Mouse (Mus musculus) layer of hippocampus, postnatal 36 days (tissue): ENCODE results near the gene Tifab. TPM values are rescaled to one million over a fixed set of nuclear protein-coding genes. Genes with fewer than 3 reads are reported as not detected.
A peak's percentile ranks its signal among the peaks of the same experiment; 100 is the strongest.

Source experiments
- DNase-seq, 2 experiments: peaks; one replicate each; pipeline ENCODE4 v3.0.0; 2022
- total RNA-seq, 2 experiments: library from RNA; stranded (reverse); gene quantifications; 2 replicates each; pipeline ENCODE4 v1.2.3; 2021

Tifab gene
- total RNA-seq, 2 experiments from 2014 or later: 1.6 TPM

GRCm38 (mm10) chr13:56136200-56136599, 42.5 kb downstream of the Tifab start, which contains the start of gene H2afy:
TSS of gene H2afy (minus strand) at chr13:56136361.
- DNase-seq: no peak

GRCm38 (mm10) chr13:56135231-56136052, 43.2 kb downstream of the Tifab start:
- DNase-seq: peak; percentile 84 to 87

- peak in 1 of 2 experiments; percentile 27 for DNase-seq
These were observed 44.0 kb downstream of the Tifab start for GRCm38 (mm10) chr13:56134631-56135181.

- no peak for DNase-seq
These were observed 44.7 kb downstream of the Tifab start for GRCm38 (mm10) chr13:56134031-56134430.

GRCm38 (mm10) chr13:56132941-56133340, 45.7 kb downstream of the Tifab start:
- no peak for DNase-seq

- DNase-seq: no peak
These were observed 46.3 kb downstream of the Tifab start for GRCm38 (mm10) chr13:56132326-56132936.

- DNase-seq: no peak
These were observed 48.1 kb downstream of the Tifab start for GRCm38 (mm10) chr13:56130544-56130943.

GRCm38 (mm10) chr13:56129578-56129977, 49.1 kb downstream of the Tifab start:
- no peak for DNase-seq

- DNase-seq: no peak
These were observed 49.7 kb downstream of the Tifab start for GRCm38 (mm10) chr13:56129014-56129413.

- no peak for DNase-seq
These were observed 53.1 kb downstream of the Tifab start for GRCm38 (mm10) chr13:56125632-56126031.

Other genes starting within 250 kb of the Tifab start
- gene H2afy, start 42.5 kb downstream of the Tifab start, total RNA-seq: 100 to 1,000 TPM; 120 to 128 TPM
- gene Neurog1, start 73.3 kb upstream of the Tifab start, total RNA-seq: under 1 TPM; 0.23 to 0.27 TPM
- gene Cxcl14, start 117.7 kb upstream of the Tifab start, total RNA-seq: 100 to 1,000 TPM; 121 to 127 TPM
- not detected for gene Gm3045, start 247.7 kb upstream of the Tifab start, total RNA-seq